Mouse (Mus musculus): ENCODE measurements around the gene Iqsec1.

- TF ChIP-seq CTCF (IDR thresholded peaks at IDR 0.05; ENCODE audit: low read depth), result peak; percentile 49
- no peak for TF ChIP-seq EP300 (optimal IDR thresholded peaks at IDR 0.05)
Measured at GRCm38 (mm10) chr6:90746331-90746864, 242.1 kb downstream of the Iqsec1 start.

Measured in stomach, postnatal 0 days (tissue).